Mouse (Mus musculus) heart, embryonic 12.5 days (tissue): ENCODE data around the gene Itpr1. TPM values are rescaled to one million over a fixed set of nuclear protein-coding genes. Genes with fewer than 3 reads are reported as not detected.

ENCODE experiments used
- ATAC-seq: fragments of 200-750 bp; cut with Nextera tagmentation; 2 replicates; pipeline ENCODE4 v1.8.0; 2017; ENCODE audit warnings: moderate TSS enrichment, moderate library complexity; ENCODE audit not compliant: insufficient number of reproducible peaks, low FRiP score
- H3K27ac ChIP-seq: fragments of 300-500 bp; sonication (generic); 2 replicates; pipeline ENCODE4 v1.5.1; 2016; ENCODE audit warnings: mild to moderate bottlenecking, moderate library complexity; ENCODE audit not compliant: poor library complexity, severe bottlenecking
- H3K27me3 ChIP-seq: fragments of 300-500 bp; sonication (generic); replicated peaks from 2 replicates; pipeline ENCODE4 v1.6.1; 2016; ENCODE audit warnings: mild to moderate bottlenecking, moderate library complexity
- H3K36me3 ChIP-seq: fragments of 300-500 bp; sonication (generic); 2 replicates; pipeline ENCODE4 v1.6.1; 2016; ENCODE audit warnings: mild to moderate bottlenecking, moderate library complexity
- H3K4me1 ChIP-seq: fragments of 300-500 bp; sonication (generic); replicated peaks from 2 replicates; pipeline ENCODE4 v1.6.1; 2016; ENCODE audit warnings: mild to moderate bottlenecking
- H3K4me2 ChIP-seq: fragments of 300-500 bp; sonication (generic); 2 replicates; pipeline ENCODE4 v1.6.1; 2016; ENCODE audit warnings: mild to moderate bottlenecking, moderate library complexity
- H3K4me3 ChIP-seq: fragments of 300-500 bp; sonication (generic); 2 replicates; pipeline ENCODE4 v1.5.1; 2016; ENCODE audit warnings: mild to moderate bottlenecking
- H3K9ac ChIP-seq: fragments of 300-500 bp; sonication (generic); 2 replicates; pipeline ENCODE4 v1.6.1; 2016; ENCODE audit warnings: mild to moderate bottlenecking, moderate library complexity
- H3K9me3 ChIP-seq: fragments of 300-500 bp; sonication (generic); replicated peaks from 2 replicates; pipeline ENCODE4 v1.6.1; 2016; ENCODE audit warnings: mild to moderate bottlenecking, moderate library complexity
- WGBS: fragments of 180-500 bp; shearing (Covaris S2); methylation state at CpG from one replicate; pipeline ENCODE4 v1.1.7; 2016; 5-methylcytosine and 5-hydroxymethylcytosine counted together
- polyA plus RNA-seq: library from polyadenylated mRNA; unstranded; fragments of >200 nt; fragmentation: Nextera tagmentation; extraction: Ambion mirVana; gene quantifications from 2 replicates; pipeline ENCODE4 v1.2.1, GENCODE M21; 2016

Itpr1 gene
- polyA plus RNA-seq, 1 experiment from 2014 or later = 22.0 TPM

GRCm38 (mm10) chr6:108494185-108494804 is 281.4 kb downstream of the Itpr1 start:
- WGBS = 81% methylated on average over 10 of the region's 10 CpGs
- Histone ChIP-seq H3K4me3 (no peak overlapping the region), H3K27ac (no peak overlapping the region), H3K36me3 (peaks cover 60% of the 10 kb centered on the region), H3K27me3 (no peaks in the 10 kb centered on the region), H3K4me2 (no peak overlapping the region), H3K4me1 (peaks cover 14% of the 10 kb centered on the region), H3K9me3 (no peaks in the 10 kb centered on the region), H3K9ac (no peak overlapping the region)
- ATAC-seq = no peak

DNA sequence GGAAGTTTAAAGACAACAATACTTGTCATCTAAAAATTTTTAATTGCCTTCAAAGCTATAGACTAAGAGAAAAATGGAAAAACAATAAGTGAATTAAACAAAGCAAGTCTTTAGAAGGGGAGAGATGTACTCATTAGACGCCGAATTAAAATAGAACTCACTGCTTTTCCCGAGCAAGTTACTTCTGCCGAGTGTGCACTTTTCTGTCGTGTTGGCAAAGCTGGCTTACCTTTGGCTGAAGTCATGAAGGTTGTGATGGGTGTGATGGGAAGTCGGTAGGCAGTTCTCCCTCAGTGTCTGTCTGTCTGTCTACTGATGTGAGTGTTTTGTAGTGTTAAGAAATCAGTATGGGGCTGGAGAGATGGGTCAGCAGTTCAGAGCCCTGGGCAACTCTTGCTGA is 282.1 kb downstream of the Itpr1 start:
- Histone ChIP-seq H3K36me3 (peaks cover 58% of the 10 kb centered on the region), H3K4me3 (no peak overlapping the region), H3K27me3 (no peaks in the 10 kb centered on the region), H3K9ac (no peak overlapping the region), H3K4me2 (no peak overlapping the region), H3K27ac (no peak overlapping the region), H3K9me3 (no peaks in the 10 kb centered on the region), H3K4me1 (peaks cover 14% of the 10 kb centered on the region)
- ATAC-seq = no peak
- WGBS = 90% methylated on average over 6 of the region's 6 CpGs

DNA sequence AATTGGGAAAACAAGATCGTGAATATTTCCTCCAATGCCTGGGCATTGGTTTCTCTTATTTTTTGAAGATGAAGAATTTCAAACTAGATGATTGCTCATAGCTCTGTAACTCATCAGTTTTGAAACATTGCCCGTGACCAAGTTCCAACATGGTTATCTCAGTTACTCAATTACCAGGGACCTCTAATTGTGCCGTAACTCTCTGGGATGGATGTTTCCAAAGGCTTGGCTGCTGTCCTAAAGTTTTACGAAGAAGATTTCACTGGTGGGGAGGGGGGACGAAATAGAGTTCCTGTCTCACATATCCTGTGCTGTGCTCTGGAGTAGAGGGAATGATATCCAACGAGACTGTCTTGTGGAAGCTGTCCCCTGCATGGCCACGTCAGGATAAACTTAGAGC is 285.2 kb downstream of the Itpr1 start:
- H3K9me3 ChIP-seq = no peaks in the 10 kb centered on the region
- no peak for ATAC-seq
- WGBS = 84% methylated on average over 7 of the region's 7 CpGs
- H3K9ac ChIP-seq = no peak overlapping the region
- H3K27me3 ChIP-seq = no peaks in the 10 kb centered on the region
- no peak overlapping the region for H3K4me3 ChIP-seq
- H3K36me3 ChIP-seq = peaks cover 69% of the 10 kb centered on the region
- no peaks in the 10 kb centered on the region for H3K4me1 ChIP-seq
- H3K4me2 ChIP-seq = no peak overlapping the region
- H3K27ac ChIP-seq = no peak overlapping the region

DNA sequence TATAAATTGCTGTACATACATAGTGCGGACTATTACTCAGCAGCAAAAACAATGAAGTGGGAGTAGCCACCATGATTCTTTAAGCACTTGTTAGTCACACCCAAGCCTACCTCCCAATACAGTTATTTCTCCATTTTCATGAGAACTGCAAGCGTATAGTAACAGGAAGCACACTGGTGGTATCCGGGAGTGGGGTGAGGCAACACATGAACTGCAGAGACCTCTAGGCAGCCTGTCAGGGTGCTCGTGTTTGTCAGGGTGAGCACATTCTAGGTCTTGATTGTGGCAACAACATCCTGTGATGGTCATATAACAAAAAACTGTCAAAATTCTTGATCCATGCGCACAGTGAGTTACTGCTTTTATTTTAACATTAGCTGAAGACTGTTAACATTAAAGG is 290.8 kb downstream of the Itpr1 start:
- H3K27me3 ChIP-seq = no peaks in the 10 kb centered on the region
- no peak overlapping the region for H3K4me2 ChIP-seq
- H3K4me3 ChIP-seq = no peak overlapping the region
- WGBS = 86% methylated on average over 5 of the region's 5 CpGs
- no peak for ATAC-seq
- H3K9me3 ChIP-seq = no peaks in the 10 kb centered on the region
- H3K9ac ChIP-seq = no peak overlapping the region
- no peak overlapping the region for H3K27ac ChIP-seq
- 0 out of 2 replicates have a peak, but pooled peaks cover 3% of the 10 kb centered on the region for H3K4me1 ChIP-seq
- peaks cover 51% of the 10 kb centered on the region for H3K36me3 ChIP-seq

- peaks cover 41% of the 10 kb centered on the region for H3K36me3 ChIP-seq
- no peaks in the 10 kb centered on the region for H3K27me3 ChIP-seq
- H3K27ac ChIP-seq = no peak overlapping the region
- H3K4me3 ChIP-seq = no peak overlapping the region
- no peaks in the 10 kb centered on the region for H3K9me3 ChIP-seq
- no peak overlapping the region for H3K4me2 ChIP-seq
- H3K9ac ChIP-seq = no peak overlapping the region
- 88% methylated on average over 7 of the region's 7 CpGs for WGBS
- H3K4me1 ChIP-seq = peaks cover 13% of the 10 kb centered on the region
- ATAC-seq = no peak
These were observed 291.8 kb downstream of the Itpr1 start for GRCm38 (mm10) chr6:108504717-108505116.

GRCm38 (mm10) chr6:108506161-108506560 is 293.3 kb downstream of the Itpr1 start:
- Histone ChIP-seq H3K9me3 (no peaks in the 10 kb centered on the region), H3K27ac (no peak overlapping the region), H3K27me3 (no peaks in the 10 kb centered on the region), H3K4me1 (peaks cover 27% of the 10 kb centered on the region), H3K36me3 (peaks cover 29% of the 10 kb centered on the region), H3K4me3 (no peak overlapping the region), H3K9ac (no peak overlapping the region), H3K4me2 (no peak overlapping the region)
- 87% methylated on average over 3 of the region's 3 CpGs for WGBS
- no peak for ATAC-seq

DNA sequence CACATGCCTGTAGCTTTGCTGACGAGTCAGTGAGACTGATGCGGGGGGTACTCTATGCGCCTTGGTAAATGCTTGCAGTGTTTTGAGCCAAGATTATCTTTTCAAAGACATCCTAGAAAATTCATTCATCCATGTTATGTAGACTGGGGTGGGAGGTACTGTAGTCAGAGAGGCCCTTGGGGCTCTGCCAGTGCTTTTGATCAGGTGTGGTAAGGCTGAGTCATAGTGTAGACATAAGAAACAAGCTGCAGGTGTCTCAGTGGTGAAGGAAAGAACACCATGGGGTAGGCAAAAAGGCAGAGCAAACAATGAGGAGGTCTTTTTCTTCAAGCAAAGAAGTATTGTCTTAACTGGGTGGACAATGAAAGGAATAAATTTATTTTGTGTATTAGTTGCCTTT is 294.4 kb downstream of the Itpr1 start:
- no peaks in the 10 kb centered on the region for H3K9me3 ChIP-seq
- H3K9ac ChIP-seq = no peak overlapping the region
- no peak for ATAC-seq
- H3K4me1 ChIP-seq = peaks cover 31% of the 10 kb centered on the region
- 79% methylated on average over 3 of the region's 3 CpGs for whole genome bisulfite sequencing
- no peak overlapping the region for H3K27ac ChIP-seq
- peaks cover 18% of the 10 kb centered on the region for H3K36me3 ChIP-seq
- H3K4me2 ChIP-seq = no peak overlapping the region
- no peaks in the 10 kb centered on the region for H3K27me3 ChIP-seq
- H3K4me3 ChIP-seq = no peak overlapping the region

- H3K27ac ChIP-seq = no peak overlapping the region
- H3K36me3 ChIP-seq = peaks cover 27% of the 10 kb centered on the region
- H3K4me2 ChIP-seq = no peak overlapping the region
- H3K4me3 ChIP-seq = no peak overlapping the region
- H3K9ac ChIP-seq = no peak overlapping the region
- WGBS = 36% methylated on average over 2 of the region's 2 CpGs
- no peaks in the 10 kb centered on the region for H3K9me3 ChIP-seq
- H3K4me1 ChIP-seq = peaks cover 34% of the 10 kb centered on the region
- ATAC-seq = no peak
- no peaks in the 10 kb centered on the region for H3K27me3 ChIP-seq
These were observed 296.4 kb downstream of the Itpr1 start for GRCm38 (mm10) chr6:108509320-108509719.

DNA sequence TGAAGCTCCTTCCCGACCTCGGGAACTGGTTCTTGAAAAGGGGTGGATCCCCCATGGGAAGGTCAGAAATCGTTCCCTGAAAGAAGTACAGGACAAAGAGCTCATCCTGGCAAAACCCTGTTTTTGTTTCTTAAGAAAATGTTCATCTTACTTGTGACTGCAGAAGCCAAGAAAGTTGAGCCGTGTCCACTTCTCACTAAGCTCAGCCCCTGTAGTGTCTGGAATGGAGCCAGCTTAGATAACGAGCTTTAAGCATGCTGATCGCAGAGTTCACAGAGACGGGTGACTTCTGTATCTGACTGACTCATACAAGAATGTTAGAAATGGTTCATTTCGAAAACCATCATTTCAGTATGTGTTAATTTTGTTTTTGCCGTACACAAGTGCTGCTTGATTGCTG is 297.2 kb downstream of the Itpr1 start:
- H3K4me1 ChIP-seq = peaks cover 39% of the 10 kb centered on the region
- H3K4me2 ChIP-seq = no peak overlapping the region
- no peaks in the 10 kb centered on the region for H3K27me3 ChIP-seq
- no peaks in the 10 kb centered on the region for H3K9me3 ChIP-seq
- WGBS = 30% methylated on average over 9 of the region's 9 CpGs
- no peak overlapping the region for H3K9ac ChIP-seq
- no peak overlapping the region for H3K4me3 ChIP-seq
- H3K36me3 ChIP-seq = peaks cover 28% of the 10 kb centered on the region
- H3K27ac ChIP-seq = peak overlapping the region; percentile 14; the same call in 1 of the 2 replicates
- ATAC-seq = peak; percentile 54; the same call in 1 of the 2 replicates

- no peak for ATAC-seq
- Histone ChIP-seq H3K4me3 (no peak overlapping the region), H3K4me1 (peaks cover 42% of the 10 kb centered on the region), H3K4me2 (no peak overlapping the region), H3K9me3 (no peaks in the 10 kb centered on the region), H3K9ac (no peak overlapping the region), H3K36me3 (peaks cover 20% of the 10 kb centered on the region), H3K27ac (no peak overlapping the region), H3K27me3 (no peaks in the 10 kb centered on the region)
- WGBS = 53% methylated on average over 3 of the region's 3 CpGs
These were observed 299.2 kb downstream of the Itpr1 start for GRCm38 (mm10) chr6:108512097-108512496.

DNA sequence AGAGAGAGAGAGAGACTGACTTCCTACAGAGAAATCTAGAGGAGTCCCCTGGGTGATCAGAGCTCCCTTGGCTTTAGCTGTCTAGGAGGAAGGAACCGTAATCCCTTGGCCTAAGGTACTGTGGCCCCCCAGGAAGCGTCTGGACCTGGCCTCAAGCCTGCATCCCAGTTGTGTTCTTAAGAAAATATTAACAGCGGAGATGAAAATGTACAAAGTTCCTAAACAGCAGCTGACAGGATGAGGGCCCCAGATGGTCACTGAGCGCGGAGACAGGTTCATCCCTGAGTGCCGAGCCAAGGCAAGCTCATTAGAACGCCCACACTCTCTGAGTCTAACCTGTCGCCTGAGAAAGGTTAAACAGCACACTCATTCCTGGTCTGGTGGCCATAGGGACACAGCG is 300.1 kb downstream of the Itpr1 start:
- no peak overlapping the region for H3K9ac ChIP-seq
- H3K9me3 ChIP-seq = no peaks in the 10 kb centered on the region
- no peak overlapping the region for H3K27ac ChIP-seq
- peaks cover 38% of the 10 kb centered on the region for H3K4me1 ChIP-seq
- H3K4me2 ChIP-seq = no peak overlapping the region
- no peak overlapping the region for H3K4me3 ChIP-seq
- WGBS = 84% methylated on average over 9 of the region's 9 CpGs
- no peaks in the 10 kb centered on the region for H3K27me3 ChIP-seq
- peaks cover 25% of the 10 kb centered on the region for H3K36me3 ChIP-seq
- no peak for ATAC-seq

- no peak overlapping the region for H3K4me2 ChIP-seq
- 91% methylated on average over 1 of the region's 1 CpGs for WGBS
- H3K4me3 ChIP-seq = no peak overlapping the region
These were observed 303.4 kb downstream of the Itpr1 start for GRCm38 (mm10) chr6:108516248-108516647.

More at GRCm38 (mm10) chr6:108516248-108516647, 303.4 kb downstream of the Itpr1 start:
- H3K4me1 ChIP-seq = peaks cover 14% of the 10 kb centered on the region; the same call in 1 of the 2 replicates
- H3K27me3 ChIP-seq = no peaks in the 10 kb centered on the region
- no peaks in the 10 kb centered on the region for H3K9me3 ChIP-seq
- H3K27ac ChIP-seq = no peak overlapping the region
- H3K9ac ChIP-seq = no peak overlapping the region
- peaks cover 45% of the 10 kb centered on the region for H3K36me3 ChIP-seq
- ATAC-seq = no peak
